Mouse (Mus musculus) mouse trophoblast stem cell (cell line): ENCODE data around the gene Pgk1.
"Not testable (repeated sequence)": the region's sequence is repeated elsewhere in the genome, so short reads cannot be mapped to it uniquely, and the experiment has no call there.

ENCODE experiments used
- in situ Hi-C, 2 experiments: fragments of 300-500 bp; cut with MseI, MboI; formaldehyde crosslinking; loops; 2 replicates in 1 of 2; 3 replicates in 1 of 2; pipeline ENCODE4 v1.15.1; 2025

Gene Pgk1

DNA sequence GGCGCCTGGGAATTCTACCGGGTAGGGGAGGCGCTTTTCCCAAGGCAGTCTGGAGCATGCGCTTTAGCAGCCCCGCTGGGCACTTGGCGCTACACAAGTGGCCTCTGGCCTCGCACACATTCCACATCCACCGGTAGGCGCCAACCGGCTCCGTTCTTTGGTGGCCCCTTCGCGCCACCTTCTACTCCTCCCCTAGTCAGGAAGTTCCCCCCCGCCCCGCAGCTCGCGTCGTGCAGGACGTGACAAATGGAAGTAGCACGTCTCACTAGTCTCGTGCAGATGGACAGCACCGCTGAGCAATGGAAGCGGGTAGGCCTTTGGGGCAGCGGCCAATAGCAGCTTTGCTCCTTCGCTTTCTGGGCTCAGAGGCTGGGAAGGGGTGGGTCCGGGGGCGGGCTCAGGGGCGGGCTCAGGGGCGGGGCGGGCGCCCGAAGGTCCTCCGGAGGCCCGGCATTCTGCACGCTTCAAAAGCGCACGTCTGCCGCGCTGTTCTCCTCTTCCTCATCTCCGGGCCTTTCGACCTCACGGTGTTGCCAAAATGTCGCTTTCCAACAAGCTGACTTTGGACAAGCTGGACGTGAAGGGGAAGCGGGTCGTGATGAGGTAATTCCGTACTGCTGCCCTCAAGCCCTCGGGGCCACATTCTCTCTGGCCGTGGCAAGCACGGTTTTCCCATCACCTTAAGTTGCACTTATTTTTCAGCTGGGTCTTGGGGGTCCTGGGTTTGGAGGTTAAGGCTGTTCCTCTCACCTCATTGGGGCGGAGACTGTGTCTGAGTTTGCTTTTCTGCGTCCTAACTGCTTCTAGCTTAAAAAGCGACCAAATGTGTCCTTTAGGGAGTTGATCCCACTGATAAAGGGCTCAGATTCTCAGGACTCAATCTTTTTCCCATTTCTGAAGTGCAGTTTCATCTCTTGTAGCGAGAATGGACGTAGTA, at the start of gene Pgk1:
Gene Pgk1, plus strand, starts transcription at position 388 of the 937 bp plus-strand sequence.
- in situ Hi-C loops, result no loop called here

- in situ Hi-C loops, result no loop called here
Observed at GRCm38 (mm10) chrX:106139309-106140070, 47.4 kb upstream of the Pgk1 start.

DNA sequence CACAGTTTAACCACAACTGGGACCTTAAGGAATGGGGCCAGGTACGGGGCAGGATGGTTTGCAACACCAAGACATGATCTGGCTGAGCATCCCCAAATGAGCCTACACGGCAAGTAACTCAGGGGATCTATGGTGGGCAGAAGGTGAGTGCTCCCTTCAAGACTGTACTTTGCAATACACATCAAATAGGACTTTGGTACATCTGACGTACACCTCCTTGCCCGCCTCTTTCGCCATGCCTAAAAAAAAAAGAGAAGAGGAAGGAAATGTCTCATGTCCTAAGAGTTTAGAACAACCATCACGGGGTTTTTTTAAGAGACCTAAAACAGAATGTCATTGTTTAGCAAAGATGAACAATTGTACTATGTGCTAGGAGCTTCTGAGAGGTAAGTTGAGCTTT, 44.0 kb upstream of the Pgk1 start, which contains the start of gene Tlr13:
Gene Tlr13, plus strand, starts transcription at position 269 of the 400 bp plus-strand sequence.
- in situ Hi-C loops, result no loop called here

- in situ Hi-C loops, result no loop called here
Observed at GRCm38 (mm10) chrX:106148185-106148584, 38.7 kb upstream of the Pgk1 start.

- in situ Hi-C loops, result no loop called here
Observed at GRCm38 (mm10) chrX:106149460-106149859, 37.4 kb upstream of the Pgk1 start.

DNA sequence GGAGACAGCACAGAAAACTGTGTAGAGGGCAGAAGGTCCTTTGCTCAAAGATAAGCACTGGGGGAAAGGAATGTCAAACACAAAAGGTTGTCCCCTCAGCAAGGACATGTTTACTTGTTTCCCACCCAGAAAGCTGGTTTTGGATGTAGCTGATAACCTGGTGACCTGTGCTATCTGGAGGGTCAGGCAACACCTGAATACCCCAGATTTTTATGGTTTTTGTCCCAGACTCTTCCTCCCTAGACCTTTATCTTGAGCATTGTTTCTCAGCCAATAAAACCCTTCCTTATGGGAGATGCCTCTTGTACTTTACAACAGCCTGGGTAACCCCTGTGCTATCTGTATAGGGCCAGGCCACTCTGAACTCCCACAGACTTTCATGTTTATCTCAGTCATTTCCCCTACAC, 32.7 kb upstream of the Pgk1 start:
- in situ Hi-C loops, result no loop called here

DNA sequence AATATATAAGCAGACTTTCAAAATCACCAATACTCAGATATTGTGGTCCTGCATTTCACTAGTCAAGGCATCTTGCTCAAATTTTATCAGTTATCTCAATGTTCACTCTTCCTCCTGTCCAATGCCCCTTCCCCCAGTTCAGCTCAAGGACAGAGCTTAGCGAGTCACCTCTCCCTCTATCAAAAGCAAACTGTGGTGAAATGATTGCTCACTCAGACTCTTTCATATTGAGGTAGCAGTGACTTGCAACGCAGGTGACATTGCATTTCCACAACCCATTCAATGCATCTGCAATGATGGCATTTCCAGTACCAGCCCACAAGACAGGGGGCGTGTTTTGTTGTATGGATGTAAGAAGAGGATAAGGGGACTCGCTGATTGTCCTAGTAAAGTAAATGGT, 31.0 kb upstream of the Pgk1 start:
- in situ Hi-C loops, result no loop called here

- in situ Hi-C loops, result loop anchor here in 1 of 2 experiments (10.0 kb wide), 1 partner anchor 59 kb away; no protein-coding TSS in a partner anchor
Observed at GRCm38 (mm10) chrX:106163995-106164394, 22.9 kb upstream of the Pgk1 start.

- in situ Hi-C loops, result loop anchor here in 1 of 2 experiments (10.0 kb wide), 1 partner anchor 60 kb away; no protein-coding TSS in a partner anchor
Observed at GRCm38 (mm10) chrX:106164555-106164954, 22.3 kb upstream of the Pgk1 start.

DNA sequence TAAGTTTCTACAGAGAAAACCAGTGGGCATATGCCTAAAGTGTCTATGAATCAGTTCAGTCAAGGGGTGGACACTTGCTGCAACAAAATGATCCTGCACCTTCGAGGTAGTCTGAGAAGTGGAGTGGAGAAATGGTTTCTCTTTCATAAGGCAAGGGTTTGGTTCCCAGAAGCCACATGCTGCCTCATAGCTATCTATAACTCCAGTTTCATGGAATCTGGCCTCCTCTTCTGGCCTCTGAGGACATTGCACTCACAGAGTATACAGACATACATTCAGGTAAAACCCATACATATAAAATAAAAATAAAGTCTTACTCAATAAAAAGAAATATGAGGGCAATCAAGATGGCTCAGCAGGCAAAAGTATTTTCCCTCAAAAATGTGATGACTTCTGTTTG, 21.8 kb upstream of the Pgk1 start:
- in situ Hi-C loops, result loop anchor here (5.0 to 10.0 kb wide), 2 partner anchors 60 to 138 kb away; partner anchors contain the start of gene Atp7a (in 1 of the 2)

DNA sequence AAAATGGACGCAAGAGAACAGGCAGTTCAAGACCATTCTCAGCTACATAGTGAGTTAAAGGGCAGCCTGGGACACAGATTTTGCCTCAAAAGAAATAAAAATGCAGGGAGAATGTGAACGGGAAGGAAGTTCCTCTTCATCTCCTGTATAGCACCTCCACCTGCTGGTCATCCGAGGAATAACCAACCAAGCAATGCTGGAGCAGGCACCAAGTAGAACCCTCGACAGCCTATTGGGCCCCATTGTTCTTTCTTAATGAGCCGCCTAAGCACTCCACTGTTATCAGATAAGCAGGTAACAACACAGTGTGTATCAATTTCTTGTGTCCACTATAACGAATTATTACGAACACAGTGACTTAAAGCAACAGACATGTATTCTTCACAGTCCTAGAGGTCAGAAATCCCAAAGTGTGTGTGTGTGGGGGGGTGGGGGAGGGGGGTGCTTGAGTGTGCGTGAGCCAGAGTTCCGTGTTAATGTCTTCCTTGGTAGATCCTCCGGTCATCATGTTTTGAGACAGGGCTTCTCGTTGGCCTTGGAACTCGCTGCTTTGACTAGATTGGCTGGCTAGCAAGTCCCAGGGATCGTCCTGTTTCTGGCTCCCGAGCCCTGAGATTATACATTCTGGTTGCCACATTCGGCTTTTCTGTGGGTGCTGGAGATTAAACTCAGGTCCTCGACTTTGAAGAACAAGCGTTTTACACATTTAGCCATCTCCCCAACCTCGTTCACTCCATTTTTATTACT, 15.6 kb upstream of the Pgk1 start:
- in situ Hi-C loops, result loop anchor here in 1 of 2 experiments (5.0 kb wide), 1 partner anchor 144 kb away; the partner anchor contains the start of gene Atp7a

DNA sequence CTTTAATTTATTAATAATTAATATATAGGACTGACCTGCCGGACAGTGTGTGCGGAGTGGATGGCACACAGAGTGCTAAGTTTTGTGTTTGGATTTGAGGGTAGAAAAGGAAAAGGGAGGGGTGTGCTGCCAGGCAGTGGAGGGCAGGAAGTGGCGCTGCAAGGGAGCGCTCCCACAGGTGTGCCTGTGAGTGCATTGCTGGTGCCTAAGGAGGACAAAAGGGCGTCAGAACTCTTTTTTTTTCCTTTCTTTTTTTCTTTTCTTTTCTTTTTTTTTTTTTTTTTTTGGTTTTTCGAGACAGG, 15.1 kb upstream of the Pgk1 start:
- in situ Hi-C loops, result loop anchor here in 1 of 2 experiments (5.0 kb wide), 1 partner anchor 145 kb away; the partner anchor contains the start of gene Atp7a

DNA sequence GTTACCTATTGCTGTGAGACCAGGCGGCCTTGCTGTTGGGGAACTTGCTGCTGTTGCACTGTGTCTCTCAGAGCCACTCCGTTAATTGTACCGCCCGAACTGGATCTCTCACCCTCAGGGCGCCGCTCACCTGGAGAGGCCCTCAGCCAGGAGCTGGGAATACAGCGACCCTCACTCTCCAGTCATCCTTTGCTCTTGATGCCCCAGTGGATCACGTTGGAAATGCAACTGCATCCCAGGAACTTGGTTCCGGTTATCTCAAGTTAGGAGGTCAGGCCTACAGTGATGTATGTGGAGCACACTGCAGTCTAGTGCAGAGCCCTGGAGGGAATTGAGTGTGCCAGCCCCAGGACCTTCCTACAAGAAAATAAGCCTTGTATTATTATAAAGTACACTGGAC, 10.6 kb upstream of the Pgk1 start:
- in situ Hi-C loops, result no loop called here

DNA sequence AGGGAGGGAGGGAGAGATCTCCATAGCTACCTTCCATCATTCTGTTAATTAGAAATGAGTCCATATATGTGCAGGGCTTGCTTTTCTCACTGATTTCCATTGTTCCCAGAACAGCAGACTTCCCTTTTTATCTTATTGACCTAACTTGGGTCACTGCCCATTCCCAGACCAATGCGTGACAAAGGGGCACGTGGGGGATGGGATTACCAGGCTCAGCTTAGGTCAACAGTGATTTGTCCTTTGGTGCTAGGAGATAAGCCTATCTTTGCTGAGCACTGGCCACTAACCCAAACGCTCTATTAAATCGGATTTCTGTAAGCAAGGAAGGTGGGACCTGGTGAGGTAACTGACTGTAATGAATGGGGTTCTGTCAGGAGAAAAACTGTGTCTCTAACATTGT, 2.6 kb upstream of the Pgk1 start:
- in situ Hi-C loops, result no loop called here

- in situ Hi-C loops, result no loop called here
Observed at GRCm38 (mm10) chrX:106185706-106186105, 1.2 kb upstream of the Pgk1 start.

- in situ Hi-C loops, result no loop called here
Observed at GRCm38 (mm10) chrX:106187737-106188136, 837 bp downstream of the Pgk1 start.

- in situ Hi-C loops, result no loop called here
Observed at GRCm38 (mm10) chrX:106189356-106189755, 2.5 kb downstream of the Pgk1 start.

DNA sequence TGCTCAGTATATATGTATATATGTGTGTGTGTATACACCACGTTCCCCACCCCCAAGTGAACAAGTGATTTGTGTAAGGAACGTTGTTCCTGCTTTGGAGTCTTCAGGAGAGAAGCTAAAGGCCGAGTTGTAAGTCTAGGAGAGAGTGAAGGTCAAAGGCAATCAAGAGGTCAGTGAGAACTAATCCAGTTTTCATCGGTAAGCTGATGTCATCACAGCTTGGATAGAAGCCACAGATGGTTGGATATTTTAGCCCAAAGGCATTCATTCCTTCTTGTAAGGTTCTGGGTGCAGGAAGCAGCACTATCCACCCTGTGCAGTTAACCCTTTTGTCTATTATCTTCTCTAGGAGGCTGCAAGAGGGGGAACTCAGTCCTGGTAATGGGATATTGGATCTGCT, 3.2 kb downstream of the Pgk1 start:
- in situ Hi-C loops, result no loop called here

DNA sequence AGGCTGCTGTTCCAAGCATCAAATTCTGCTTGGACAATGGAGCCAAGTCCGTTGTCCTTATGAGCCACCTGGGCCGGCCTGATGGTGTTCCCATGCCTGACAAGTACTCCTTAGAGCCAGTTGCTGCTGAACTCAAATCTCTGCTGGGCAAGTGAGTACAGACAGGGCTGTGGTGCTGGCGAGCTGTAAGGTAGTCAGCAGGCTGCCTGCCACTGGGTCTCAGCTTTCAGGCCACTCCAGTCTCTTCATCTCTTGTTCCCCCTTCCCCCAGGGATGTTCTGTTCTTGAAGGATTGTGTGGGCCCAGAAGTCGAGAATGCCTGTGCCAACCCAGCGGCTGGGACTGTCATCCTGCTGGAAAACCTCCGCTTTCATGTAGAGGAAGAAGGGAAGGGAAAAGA, 7.5 kb downstream of the Pgk1 start:
- in situ Hi-C loops, result not testable (repeated sequence)

DNA sequence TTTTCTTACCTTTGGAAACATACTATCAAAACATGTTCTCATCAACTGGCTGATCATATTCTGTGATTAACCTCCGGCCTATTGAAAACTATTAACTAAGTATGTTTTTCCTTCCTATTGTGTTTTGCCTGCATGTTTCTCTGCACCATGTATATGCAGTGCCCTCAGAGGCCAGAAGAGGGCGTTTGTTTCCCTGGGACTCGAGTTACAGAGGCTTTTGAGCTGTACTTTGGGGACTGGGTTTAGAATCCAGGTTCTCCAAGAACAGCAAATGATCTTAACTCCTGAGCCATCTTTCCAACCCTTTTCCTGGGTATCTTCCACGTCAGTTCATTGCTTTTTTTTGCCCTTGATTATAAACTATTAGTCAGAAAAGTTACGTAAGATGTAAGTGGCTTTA, 10.4 kb downstream of the Pgk1 start:
- in situ Hi-C loops, result no loop called here

- in situ Hi-C loops, result no loop called here
Observed at GRCm38 (mm10) chrX:106198904-106199303, 12.0 kb downstream of the Pgk1 start.

DNA sequence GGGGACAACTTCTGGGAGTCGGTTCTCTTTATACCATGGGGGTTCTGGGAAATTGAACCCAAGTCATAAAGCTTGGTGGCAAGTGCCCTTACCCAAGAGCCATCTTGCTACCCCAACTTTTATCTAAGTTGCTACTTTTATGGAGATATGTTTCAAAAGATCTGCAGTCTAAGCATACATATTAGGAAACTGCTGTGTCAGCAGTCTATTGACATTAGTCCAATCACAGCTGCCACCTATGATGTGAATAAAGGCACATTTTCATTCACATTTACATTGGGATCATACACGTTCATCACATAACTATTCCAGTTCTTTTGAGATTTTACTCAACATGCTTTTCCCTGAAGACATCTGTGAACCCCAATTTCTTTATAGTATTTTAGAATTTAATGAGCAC, 22.2 kb downstream of the Pgk1 start:
- in situ Hi-C loops, result no loop called here
